Mouse (Mus musculus) midbrain, postnatal 0 days (tissue): Measurements from ENCODE around the gene Sh2d2a. TPM values are rescaled to one million over a fixed set of nuclear protein-coding genes. Genes with fewer than 3 reads are reported as not detected.
"Not testable (repeated sequence)": the region's sequence is repeated elsewhere in the genome, so short reads cannot be mapped to it uniquely, and the experiment has no call there.

Experiments
- ATAC-seq: fragments of 200-750 bp; cut with Nextera tagmentation; 2 replicates; pipeline ENCODE4 v1.8.0; 2017; ENCODE audit warnings: moderate number of reproducible peaks, mild to moderate bottlenecking, moderate TSS enrichment, moderate library complexity; ENCODE audit not compliant: low FRiP score
- DNase-seq: peaks from one replicate; pipeline ENCODE4 v3.0.0-alpha.2; 2015; ENCODE audit warnings: low spot score
- H3K27ac ChIP-seq: fragments of 300-500 bp; sonication (generic); 2 replicates; pipeline ENCODE4 v1.5.1; 2014; ENCODE audit warnings: low read depth, mild to moderate bottlenecking, low read length, mixed read lengths
- H3K27me3 ChIP-seq: fragments of 300-500 bp; sonication (generic); 2 replicates; pipeline ENCODE4 v1.6.1; 2014; ENCODE audit warnings: low read length, control low read depth, mixed read lengths; ENCODE audit not compliant: insufficient read depth
- H3K36me3 ChIP-seq: fragments of 300-500 bp; sonication (generic); 2 replicates; pipeline ENCODE4 v1.6.1; 2014; ENCODE audit warnings: low read length, control low read depth, mixed read lengths; ENCODE audit not compliant: insufficient read depth
- H3K4me1 ChIP-seq: fragments of 300-500 bp; sonication (generic); 2 replicates; pipeline ENCODE4 v1.6.1; 2014; ENCODE audit warnings: mild to moderate bottlenecking, control low read depth, antibody characterized with exemption, low read length, mixed read lengths; ENCODE audit not compliant: insufficient read depth
- H3K4me2 ChIP-seq: fragments of 300-500 bp; sonication (generic); 2 replicates; pipeline ENCODE4 v1.6.1; 2014; ENCODE audit warnings: low read depth, mild to moderate bottlenecking, low read length, mixed read lengths; ENCODE audit not compliant: poor library complexity, severe bottlenecking
- H3K4me3 ChIP-seq: fragments of 300-500 bp; sonication (generic); 2 replicates; pipeline ENCODE4 v1.5.1; 2014; ENCODE audit warnings: low read depth, mild to moderate bottlenecking, low read length, moderate library complexity
- H3K9ac ChIP-seq: fragments of 300-500 bp; sonication (generic); replicated peaks from 2 replicates; pipeline ENCODE4 v1.6.1; 2014; ENCODE audit warnings: mild to moderate bottlenecking, low read length, moderate library complexity, mixed read lengths; ENCODE audit not compliant: poor library complexity, severe bottlenecking
- H3K9me3 ChIP-seq: fragments of 300-500 bp; sonication (generic); 2 replicates; pipeline ENCODE4 v1.6.1; 2016; ENCODE audit warnings: low read length, control low read depth
- CTCF ChIP-seq: IDR thresholded peaks from 2 replicates; pipeline ENCODE4 v1.5.1; 2016; ENCODE audit warnings: antibody characterized with exemption, mild to moderate bottlenecking
- WGBS: fragments of 180-500 bp; shearing (Covaris S2); extraction: QIAGEN DNeasy Blood & Tissue Kit; methylation state at CpG from one replicate; pipeline ENCODE4 v1.1.7; 2014; 5-methylcytosine and 5-hydroxymethylcytosine counted together
- polyA plus RNA-seq: library from polyadenylated mRNA; unstranded; fragments of >200 nt; fragmentation: Nextera tagmentation; extraction: Ambion mirVana; gene quantifications from 2 replicates; pipeline ENCODE4 v1.2.1, GENCODE M21; 2015
- total RNA-seq: library from RNA; depleted of rRNA; stranded (reverse); fragments of >200 nt; gene quantifications from 2 replicates; pipeline ENCODE4 v1.2.3, GENCODE M21; 2014

The Sh2d2a gene
- total and polyA plus RNA-seq, 2 experiments from 2014 or later: not detected

- WGBS: 29% methylated on average over 3 of the region's 3 CpGs
- peaks cover 53% of the 10 kb centered on the region for H3K36me3 ChIP-seq
These were observed 13.3 kb downstream of the Sh2d2a start for GRCm38 (mm10) chr3:87859813-87860212.

GRCm38 (mm10) chr3:87864111-87864510 is 17.6 kb downstream of the Sh2d2a start:
- H3K9ac ChIP-seq, H3K27me3 ChIP-seq, DNase-seq, ATAC-seq, H3K4me3 ChIP-seq, H3K9me3 ChIP-seq, H3K4me2 ChIP-seq, H3K4me1 ChIP-seq, H3K27ac ChIP-seq: not testable (repeated sequence)
- WGBS: 92% methylated on average over 4 of the region's 4 CpGs
- H3K36me3 ChIP-seq: peaks cover 60% of the 10 kb centered on the region

More at GRCm38 (mm10) chr3:87859813-87860212, 13.3 kb downstream of the Sh2d2a start:
- peak; percentile 93 for TF ChIP-seq CTCF
- Histone ChIP-seq H3K4me3 (no peak overlapping the region), H3K27ac (no peak overlapping the region), H3K4me1 (no peaks in the 10 kb centered on the region), H3K27me3 (no peaks in the 10 kb centered on the region), H3K9ac (no peak overlapping the region), H3K4me2 (no peak overlapping the region), H3K9me3 (no peaks in the 10 kb centered on the region)
- DNase-seq: peak; percentile 80
- no peak for ATAC-seq

- H3K36me3 ChIP-seq: peaks cover 8% of the 10 kb centered on the region; the same call in 1 of the 2 replicates
- no peaks in the 10 kb centered on the region for H3K9me3 ChIP-seq
- no peak overlapping the region for H3K27ac ChIP-seq
- DNase-seq (no peak), ATAC-seq (no peak)
- 88% methylated on average over 4 of the region's 4 CpGs for WGBS
- H3K4me2 ChIP-seq: no peak overlapping the region
- H3K4me3 ChIP-seq: no peak overlapping the region
- no peaks in the 10 kb centered on the region for H3K27me3 ChIP-seq
- H3K9ac ChIP-seq: no peak overlapping the region
- no peak for TF ChIP-seq CTCF
- H3K4me1 ChIP-seq: no peaks in the 10 kb centered on the region
These were observed 31.2 kb downstream of the Sh2d2a start for GRCm38 (mm10) chr3:87877730-87878129.

- Histone ChIP-seq H3K4me3 (peak overlapping the region; percentile 98), H3K36me3 (peaks cover 3% of the 10 kb centered on the region; the same call in 1 of the 2 replicates), H3K4me2 (peak overlapping the region; percentile 91), H3K9ac (peak overlapping the region; percentile 96), H3K27ac (peak overlapping the region; percentile 85; the same call in 1 of the 2 replicates), H3K4me1 (peaks cover 13% of the 10 kb centered on the region), H3K9me3 (no peaks in the 10 kb centered on the region), H3K27me3 (no peaks in the 10 kb centered on the region)
- 3% methylated on average over 3 of the region's 3 CpGs for WGBS
- DNase-seq: no peak
- no peak for ATAC-seq
- no peak for TF ChIP-seq CTCF
These were observed 37.7 kb downstream of the Sh2d2a start for GRCm38 (mm10) chr3:87884291-87884690.

GRCm38 (mm10) chr3:87884708-87885251 is 38.2 kb downstream of the Sh2d2a start:
- no peaks in the 10 kb centered on the region for H3K9me3 ChIP-seq
- H3K27ac ChIP-seq: peak overlapping the region; percentile 85
- ATAC-seq (peak; percentile 24; the same call in 1 of the 2 replicates), DNase-seq (peak; percentile 50)
- H3K9ac ChIP-seq: peak overlapping the region; percentile 96
- under 1% methylated on average over 24 of the region's 28 CpGs for WGBS
- no peaks in the 10 kb centered on the region for H3K27me3 ChIP-seq
- H3K36me3 ChIP-seq: peaks cover 2% of the 10 kb centered on the region; the same call in 1 of the 2 replicates
- TF ChIP-seq CTCF: no peak
- H3K4me3 ChIP-seq: peak overlapping the region; percentile 98
- H3K4me1 ChIP-seq: peaks cover 13% of the 10 kb centered on the region
- H3K4me2 ChIP-seq: peak overlapping the region; percentile 91

- Histone ChIP-seq H3K27me3 (no peaks in the 10 kb centered on the region), H3K4me1 (peaks cover 13% of the 10 kb centered on the region), H3K9ac (peak within 1 kb of the TSS; percentile 96), H3K36me3 (no peaks in the 10 kb centered on the region), H3K4me3 (peak within 1 kb of the TSS; percentile 98), H3K27ac (peak within 1 kb of the TSS; percentile 85), H3K9me3 (no peaks in the 10 kb centered on the region), H3K4me2 (peak within 1 kb of the TSS; percentile 91)
- TF ChIP-seq CTCF: no peak
- WGBS: under 1% methylated on average over 29 of the region's 33 CpGs
- peak; percentile 100 for DNase-seq
- peak; percentile 99 for ATAC-seq
These were observed 38.9 kb downstream of the Sh2d2a start, which contains the start of gene Prcc for GRCm38 (mm10) chr3:87885281-87886003. Gene Prcc, minus strand, starts transcription at chr3:87885608.
